Mouse (Mus musculus) heart, embryonic 13.5 days (tissue): ENCODE data around the gene Apobec3. TPM values are rescaled to one million over a fixed set of nuclear protein-coding genes. Genes with fewer than 3 reads are reported as not detected.
A peak's percentile ranks its signal among the peaks of the same experiment; 100 is the strongest.
"Not testable (repeated sequence)": the region's sequence is repeated elsewhere in the genome, so short reads cannot be mapped to it uniquely, and the experiment has no call there.

Experiments used
- ATAC-seq: fragments of 200-750 bp; cut with Nextera tagmentation; 2 replicates; pipeline ENCODE4 v1.8.0; 2017; ENCODE audit warnings: moderate TSS enrichment; ENCODE audit not compliant: insufficient number of reproducible peaks, low FRiP score, low TSS enrichment; ENCODE audit errors: extremely low read depth
- H3K27ac ChIP-seq: fragments of 300-500 bp; sonication (generic); replicated peaks from 2 replicates; pipeline ENCODE4 v1.5.1; 2015; ENCODE audit warnings: moderate library complexity, mild to moderate bottlenecking, inconsistent platforms
- H3K27me3 ChIP-seq: fragments of 300-500 bp; sonication (generic); replicated peaks from 2 replicates; pipeline ENCODE4 v1.6.1; 2015; ENCODE audit warnings: mild to moderate bottlenecking, inconsistent platforms
- H3K36me3 ChIP-seq: fragments of 300-500 bp; sonication (generic); 2 replicates; pipeline ENCODE4 v1.6.1; 2015; ENCODE audit warnings: mild to moderate bottlenecking, inconsistent platforms
- H3K4me1 ChIP-seq: fragments of 300-500 bp; sonication (generic); 2 replicates; pipeline ENCODE4 v1.6.1; 2015; ENCODE audit warnings: inconsistent platforms
- H3K4me2 ChIP-seq: fragments of 300-500 bp; sonication (generic); 2 replicates; pipeline ENCODE4 v1.6.1; 2015; ENCODE audit warnings: inconsistent platforms, mild to moderate bottlenecking, moderate library complexity
- H3K4me3 ChIP-seq: fragments of 300-500 bp; sonication (generic); 2 replicates; pipeline ENCODE4 v1.5.1; 2015; ENCODE audit warnings: moderate library complexity, mild to moderate bottlenecking, inconsistent platforms
- H3K9ac ChIP-seq: fragments of 300-500 bp; sonication (generic); 2 replicates; pipeline ENCODE4 v1.6.1; 2015; ENCODE audit warnings: inconsistent platforms, mild to moderate bottlenecking, moderate library complexity
- H3K9me3 ChIP-seq: fragments of 300-500 bp; sonication (generic); 2 replicates; pipeline ENCODE4 v1.6.1; 2016; ENCODE audit warnings: inconsistent platforms
- WGBS: fragments of 180-500 bp; shearing (Covaris S2); methylation state at CpG from one replicate; pipeline ENCODE4 v1.1.7; 2015; ENCODE audit warnings: mixed read lengths; 5-methylcytosine and 5-hydroxymethylcytosine counted together
- polyA plus RNA-seq: library from polyadenylated mRNA; unstranded; fragments of >200 nt; fragmentation: Nextera tagmentation; extraction: Ambion mirVana; gene quantifications from 2 replicates; pipeline ENCODE4 v1.2.1, GENCODE M21; 2015

Gene Apobec3
- polyA plus RNA-seq, 1 experiment from 2014 or later, result 13.5 TPM

GRCm38 (mm10) chr15:79909006-79909405 is 17.5 kb downstream of the Apobec3 start:
- WGBS, result 82% methylated on average over 3 of the region's 3 CpGs
- ATAC-seq, H3K9ac ChIP-seq, H3K9me3 ChIP-seq, H3K4me2 ChIP-seq, H3K27ac ChIP-seq, H3K4me1 ChIP-seq, H3K4me3 ChIP-seq: not testable (repeated sequence)
- H3K36me3 ChIP-seq, result peaks cover 27% of the 10 kb centered on the region
- H3K27me3 ChIP-seq, result peaks cover 15% of the 10 kb centered on the region; the same call in 1 of the 2 replicates

- H3K4me1 ChIP-seq, H3K9ac ChIP-seq, H3K27ac ChIP-seq, H3K4me2 ChIP-seq, H3K9me3 ChIP-seq, ATAC-seq, H3K4me3 ChIP-seq: not testable (repeated sequence)
- Histone ChIP-seq H3K36me3 (peaks cover 22% of the 10 kb centered on the region), H3K27me3 (peaks cover 15% of the 10 kb centered on the region; the same call in 1 of the 2 replicates)
- WGBS, result 62% methylated on average over 1 of the region's 1 CpGs
These were observed 19.4 kb downstream of the Apobec3 start for GRCm38 (mm10) chr15:79910812-79911211.

DNA sequence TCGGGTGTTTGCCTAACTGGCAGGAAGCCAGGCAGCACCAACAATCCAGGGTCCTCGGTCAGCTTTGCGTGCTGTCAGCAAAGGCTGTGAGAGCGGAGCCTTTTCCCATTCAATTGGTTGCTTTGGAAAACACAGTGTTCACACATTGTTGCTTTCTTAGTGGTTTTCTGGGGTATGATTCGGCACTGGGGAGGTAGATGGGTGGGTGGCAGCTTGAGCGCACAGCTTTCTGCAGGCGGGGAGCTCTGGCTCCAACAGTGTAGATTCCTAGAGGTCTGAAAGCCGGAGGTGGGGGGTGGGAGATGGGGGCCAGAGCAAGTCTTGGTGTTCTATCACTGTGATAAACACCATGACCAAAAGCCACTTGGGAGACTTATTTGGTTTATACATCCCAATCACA is 19.9 kb downstream of the Apobec3 start:
- Histone ChIP-seq H3K4me2 (no peak overlapping the region), H3K4me1 (no peaks in the 10 kb centered on the region), H3K36me3 (peaks cover 17% of the 10 kb centered on the region), H3K9me3 (no peaks in the 10 kb centered on the region), H3K27me3 (peaks cover 15% of the 10 kb centered on the region; the same call in 1 of the 2 replicates), H3K27ac (no peak overlapping the region), H3K9ac (no peak overlapping the region), H3K4me3 (no peak overlapping the region)
- ATAC-seq, result no peak
- 78% methylated on average over 8 of the region's 8 CpGs for WGBS

GRCm38 (mm10) chr15:79913761-79914346 is 22.4 kb downstream of the Apobec3 start:
- 74% methylated on average over 6 of the region's 6 CpGs for WGBS
- Histone ChIP-seq H3K4me3 (no peak overlapping the region), H3K27me3 (0 out of 2 replicates have a peak, but pooled peaks cover 10% of the 10 kb centered on the region), H3K4me2 (no peak overlapping the region), H3K9me3 (no peaks in the 10 kb centered on the region), H3K9ac (no peak overlapping the region), H3K27ac (no peak overlapping the region), H3K4me1 (no peaks in the 10 kb centered on the region), H3K36me3 (no peaks in the 10 kb centered on the region; the same call in none of the 2 replicates)
- ATAC-seq, result no peak

- H3K36me3 ChIP-seq, result no peaks in the 10 kb centered on the region; the same call in none of the 2 replicates
- no peaks in the 10 kb centered on the region for H3K9me3 ChIP-seq
- no peak overlapping the region for H3K9ac ChIP-seq
- no peaks in the 10 kb centered on the region for H3K4me1 ChIP-seq
- no peak overlapping the region for H3K4me2 ChIP-seq
- ATAC-seq, result no peak
- 89% methylated on average over 3 of the region's 3 CpGs for WGBS
- no peak overlapping the region for H3K4me3 ChIP-seq
- 0 out of 2 replicates have a peak, but pooled peaks cover 10% of the 10 kb centered on the region for H3K27me3 ChIP-seq
- no peak overlapping the region for H3K27ac ChIP-seq
These were observed 22.9 kb downstream of the Apobec3 start for GRCm38 (mm10) chr15:79914357-79914756.

GRCm38 (mm10) chr15:79916150-79916549 is 24.7 kb downstream of the Apobec3 start:
- Histone ChIP-seq H3K4me3 (no peak overlapping the region), H3K4me1 (no peaks in the 10 kb centered on the region), H3K27me3 (0 out of 2 replicates have a peak, but pooled peaks cover 10% of the 10 kb centered on the region), H3K9ac (no peak overlapping the region), H3K9me3 (no peaks in the 10 kb centered on the region), H3K36me3 (no peaks in the 10 kb centered on the region), H3K27ac (no peak overlapping the region), H3K4me2 (no peak overlapping the region)
- 61% methylated on average over 5 of the region's 5 CpGs for WGBS
- ATAC-seq, result no peak

- no peaks in the 10 kb centered on the region; the same call in 1 of the 2 replicates for H3K9me3 ChIP-seq
- H3K4me2 ChIP-seq, result no peak overlapping the region
- WGBS, result 91% methylated on average over 14 of the region's 14 CpGs
- H3K4me1 ChIP-seq, result no peaks in the 10 kb centered on the region
- H3K27me3 ChIP-seq, result 0 out of 2 replicates have a peak, but pooled peaks cover 8% of the 10 kb centered on the region
- no peak for ATAC-seq
- no peak overlapping the region for H3K4me3 ChIP-seq
- no peaks in the 10 kb centered on the region; the same call in 1 of the 2 replicates for H3K36me3 ChIP-seq
- H3K9ac ChIP-seq, result no peak overlapping the region
- no peak overlapping the region for H3K27ac ChIP-seq
These were observed 25.8 kb downstream of the Apobec3 start for GRCm38 (mm10) chr15:79917111-79917720.

GRCm38 (mm10) chr15:79918485-79918884 is 27.0 kb downstream of the Apobec3 start:
- WGBS, result 75% methylated on average over 16 of the region's 16 CpGs
- ATAC-seq, result no peak
- Histone ChIP-seq H3K9me3 (no peaks in the 10 kb centered on the region; the same call in 1 of the 2 replicates), H3K27me3 (0 out of 2 replicates have a peak, but pooled peaks cover 3% of the 10 kb centered on the region), H3K4me3 (no peak overlapping the region), H3K9ac (no peak overlapping the region), H3K4me2 (no peak overlapping the region), H3K36me3 (no peaks in the 10 kb centered on the region; the same call in 1 of the 2 replicates), H3K4me1 (no peaks in the 10 kb centered on the region), H3K27ac (no peak overlapping the region)

DNA sequence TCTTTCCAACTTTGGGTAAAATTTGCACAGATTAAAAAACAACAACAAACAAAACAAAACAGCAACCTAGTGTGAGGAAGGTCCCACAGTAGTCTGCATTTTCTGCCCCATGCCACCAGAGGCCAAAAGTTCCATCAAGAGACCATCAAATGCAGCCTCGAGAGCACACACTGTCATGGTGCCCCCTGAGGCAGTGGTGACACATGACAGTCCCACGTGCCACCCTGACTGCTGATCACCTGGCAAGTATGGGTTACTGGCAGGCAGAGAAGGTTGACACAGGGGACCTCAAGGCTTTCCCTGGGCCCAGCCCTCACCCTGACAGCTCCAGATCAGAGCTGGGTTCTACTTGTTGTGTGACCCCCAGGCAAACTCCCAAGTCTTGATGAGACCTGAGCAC is 28.3 kb downstream of the Apobec3 start:
- ATAC-seq, result no peak
- no peak overlapping the region for H3K4me3 ChIP-seq
- WGBS, result 33% methylated on average over 2 of the region's 2 CpGs

DNA sequence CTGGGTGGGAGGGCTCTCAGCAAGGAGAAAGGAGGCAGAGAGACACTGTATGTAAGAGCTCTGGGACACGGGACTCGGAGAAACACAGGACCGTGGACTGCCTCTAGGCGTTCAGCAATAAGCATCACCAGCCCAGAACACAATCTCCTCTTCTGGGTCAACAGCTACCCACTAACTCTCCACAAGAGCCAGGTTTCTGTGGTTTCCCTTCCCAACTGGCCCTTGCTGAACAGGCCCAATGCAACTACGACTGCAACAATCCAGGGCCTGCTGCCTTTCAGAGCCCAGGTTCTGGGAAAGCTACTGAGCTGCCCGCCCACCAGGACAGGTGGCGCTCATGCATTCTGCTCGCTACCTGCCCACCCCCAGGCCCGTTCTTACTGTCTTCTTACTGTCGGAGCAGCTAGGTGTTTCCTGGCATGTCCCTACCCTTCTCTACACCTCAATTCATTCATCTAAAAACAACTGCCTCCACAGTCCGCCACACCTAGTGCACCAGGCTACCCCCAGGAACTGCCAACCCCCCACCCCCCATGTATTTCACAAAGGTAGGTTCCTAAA is 35.5 kb downstream of the Apobec3 start:
- peak overlapping the region; percentile 96 for H3K4me2 ChIP-seq
- H3K9me3 ChIP-seq, result no peaks in the 10 kb centered on the region
- no peak for ATAC-seq
- peak overlapping the region; percentile 72 for H3K27ac ChIP-seq
- H3K9ac ChIP-seq, result peak overlapping the region; percentile 85
- H3K4me1 ChIP-seq, result peaks cover 8% of the 10 kb centered on the region
- peak overlapping the region; percentile 72 for H3K4me3 ChIP-seq
- no peaks in the 10 kb centered on the region; the same call in 1 of the 2 replicates for H3K36me3 ChIP-seq
- peaks cover 30% of the 10 kb centered on the region for H3K27me3 ChIP-seq
- 66% methylated on average over 11 of the region's 11 CpGs for WGBS

More for the DNA sequence above, 28.3 kb downstream of the Apobec3 start:
- 0 out of 2 replicates have a peak, but pooled peaks cover 3% of the 10 kb centered on the region for H3K27me3 ChIP-seq
- no peak overlapping the region for H3K4me2 ChIP-seq
- H3K9ac ChIP-seq, result no peak overlapping the region
- no peaks in the 10 kb centered on the region for H3K4me1 ChIP-seq
- H3K36me3 ChIP-seq, result no peaks in the 10 kb centered on the region; the same call in 1 of the 2 replicates
- H3K27ac ChIP-seq, result no peak overlapping the region
- no peaks in the 10 kb centered on the region; the same call in 1 of the 2 replicates for H3K9me3 ChIP-seq

- peak overlapping the region; percentile 85 for H3K9ac ChIP-seq
- WGBS, result under 1% methylated on average over 29 of the region's 29 CpGs
- peaks cover 12% of the 10 kb centered on the region for H3K4me1 ChIP-seq
- peaks cover 37% of the 10 kb centered on the region for H3K27me3 ChIP-seq
- H3K4me3 ChIP-seq, result peak overlapping the region; percentile 72
- H3K9me3 ChIP-seq, result no peaks in the 10 kb centered on the region
- ATAC-seq, result peak; percentile 82
- H3K36me3 ChIP-seq, result no peaks in the 10 kb centered on the region
- peak overlapping the region; percentile 96 for H3K4me2 ChIP-seq
- peak overlapping the region; percentile 72 for H3K27ac ChIP-seq
These were observed 36.2 kb downstream of the Apobec3 start for GRCm38 (mm10) chr15:79927637-79928122.
